In the genomic region with DNA sequence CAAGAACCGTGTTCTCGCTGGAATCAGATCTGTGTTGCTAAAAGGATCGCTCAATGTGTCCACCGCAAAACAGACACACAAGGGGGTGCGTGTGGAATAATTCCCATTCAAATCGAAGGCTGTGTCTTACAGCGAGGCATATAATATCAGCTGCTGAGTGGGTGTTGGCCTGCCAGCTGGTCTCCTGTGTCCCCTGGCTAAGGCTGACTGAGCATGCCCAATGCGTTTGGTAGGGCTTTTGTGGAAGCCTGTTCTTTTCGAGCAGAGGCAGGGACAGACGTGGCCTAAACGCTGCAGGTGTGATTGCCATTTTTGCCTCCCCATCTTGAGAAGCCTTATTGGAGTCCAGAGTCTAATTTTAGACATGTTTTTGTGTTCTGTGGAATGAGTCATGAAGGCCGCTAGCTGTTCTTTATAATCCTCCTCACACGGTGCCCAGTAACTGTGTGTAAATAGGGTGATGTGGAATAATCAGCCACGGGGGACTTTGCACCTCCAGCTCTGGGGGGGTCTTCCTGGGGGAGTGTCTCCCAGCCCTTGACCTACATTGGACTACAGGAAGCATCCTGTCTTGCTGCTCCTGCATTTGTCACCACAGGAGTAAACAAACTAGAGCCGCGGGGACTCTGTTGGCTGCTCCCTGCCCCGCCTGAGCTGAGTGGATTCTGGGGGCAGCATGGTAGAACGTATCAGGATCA, we compare ENCODE assay signal across 7 mouse cellular contexts. TPM values are rescaled to one million over a fixed set of nuclear protein-coding genes. Genes with fewer than 3 reads are reported as not detected.
DNase-seq lines count a peak whose midpoint lies in the region.

No protein-coding gene starts in this region.

- H3K27ac ChIP-seq in hindbrain, embryonic 10.5 days: peak overlapping the region; percentile 67

- 74% methylated on average over 18 of the region's 18 CpGs for WGBS in hindbrain, embryonic 10.5 days

- H3K9me3 ChIP-seq in hindbrain, embryonic 10.5 days: no peaks in the 10 kb centered on the region

- H3K4me1 ChIP-seq in hindbrain, embryonic 10.5 days (replicated peaks): peaks cover 30% of the 10 kb centered on the region

- no peaks in the 10 kb centered on the region for H3K27me3 ChIP-seq in hindbrain, embryonic 10.5 days (ENCODE audit: insufficient read depth, poor library complexity, severe bottlenecking)

- H3K36me3 ChIP-seq in hindbrain, embryonic 10.5 days: peaks cover 17% of the 10 kb centered on the region

- DNase-seq in brain, adult 2 months (ENCODE audit: low read depth, low spot score): peak; percentile 94
- peak; percentile 40 to 56 for DNase-seq in cerebellum, adult 18-20 months
- DNase-seq in hindbrain, embryonic 10.5 days (ENCODE audit: low spot score): no peak
- DNase-seq in left cerebral cortex, adult 9 months (ENCODE audit: low spot score in 2 of 2): peak; percentile 75 to 91
- peak; percentile 71 for DNase-seq in right cerebral cortex, postnatal 14 days
- no peak for DNase-seq in thymus, postnatal 14 days
- DNase-seq in T-cell, adult 2 months (ENCODE audit: low spot score): no peak

- H3K4me3 ChIP-seq in hindbrain, embryonic 10.5 days: no peak overlapping the region

RNA-seq across cellular contexts. Expression of gene Kidins220, which starts 46.5 kb away (rescaled TPM):
- polyA plus RNA-seq in hindbrain, embryonic 10.5 days (2016; fragmentation: Nextera tagmentation; extraction: Ambion mirVana): 24.8 and 38.1 TPM in 2 replicates

Comparison
In these comparisons a context has a peak if more than half of its experiments do, and no peak if none do; other contexts are left out.
1. DNase-seq: peak in brain, adult 2 months (single experiment), cerebellum, adult 18-20 months (2 of 2), left cerebral cortex, adult 9 months (2 of 2) and right cerebral cortex, postnatal 14 days (single experiment); none in hindbrain, embryonic 10.5 days (single experiment), thymus, postnatal 14 days (single experiment) and T-cell, adult 2 months (single experiment).